Mouse (Mus musculus) inflammation-experienced regulatory T-cells (primary cell): ENCODE data around the gene Dnah14. TPM values are rescaled to one million over a fixed set of nuclear protein-coding genes. Genes with fewer than 3 reads are reported as not detected.

Experiments
- polyA plus RNA-seq, 2 experiments: library from polyadenylated mRNA; unstranded; fragments of 100-300 nt; shearing (Covaris generic); gene quantifications; one replicate each; pipeline ENCODE4 v1.2.1; 2017

Gene Dnah14
- polyA plus RNA-seq: 1 to 10 TPM; 1.1 to 2.6 TPM

GRCm38 (mm10) chr1:181576322-181576721 is at the start of gene Dnah14:
TSS of gene Dnah14 (plus strand) at chr1:181576559.

GRCm38 (mm10) chr1:181842781-181843180 is 266.4 kb downstream of the Dnah14 start, which contains the start of gene Lbr:
TSS of gene Lbr (minus strand) at chr1:181843046.

Other genes with a start within 250 kb of the Dnah14 start
- 1 to 10 TPM in 1 of 2 experiments, under 1 TPM in 1; 0.41 to 2.8 TPM for gene Cnih3, start 223.9 kb upstream of the Dnah14 start, polyA plus RNA-seq
- gene Ccdc121, start 65.1 kb upstream of the Dnah14 start, polyA plus RNA-seq: not detected